Mouse (Mus musculus) neural tube, embryonic 14.5 days (tissue): ENCODE data around the gene Gm29564. TPM values are rescaled to one million over a fixed set of nuclear protein-coding genes. Genes with fewer than 3 reads are reported as not detected.
"Not testable (repeated sequence)": the region's sequence is repeated elsewhere in the genome, so short reads cannot be mapped to it uniquely, and the experiment has no call there.

Source experiments
- ATAC-seq: fragments of 200-750 bp; cut with Nextera tagmentation; 2 replicates; pipeline ENCODE4 v1.8.0; 2017; ENCODE audit warnings: low read depth, mild to moderate bottlenecking, moderate TSS enrichment, moderate library complexity
- H3K27ac ChIP-seq: fragments of 300-500 bp; sonication (generic); 2 replicates; pipeline ENCODE4 v1.5.1; 2014; ENCODE audit warnings: low read depth, mild to moderate bottlenecking, control low read depth, low read length, moderate library complexity, mixed read lengths
- H3K27me3 ChIP-seq: fragments of 300-500 bp; sonication (generic); 2 replicates; pipeline ENCODE4 v1.6.1; 2014; ENCODE audit warnings: low read length; ENCODE audit not compliant: control insufficient read depth, insufficient read depth
- H3K36me3 ChIP-seq: fragments of 300-500 bp; sonication (generic); 2 replicates; pipeline ENCODE4 v1.6.1; 2014; ENCODE audit warnings: low read length, mixed read lengths; ENCODE audit not compliant: control insufficient read depth, insufficient read depth
- H3K4me1 ChIP-seq: fragments of 300-500 bp; sonication (generic); 2 replicates; pipeline ENCODE4 v1.6.1; 2014; ENCODE audit warnings: low read length; ENCODE audit not compliant: control insufficient read depth, insufficient read depth
- H3K4me2 ChIP-seq: fragments of 300-500 bp; sonication (generic); 2 replicates; pipeline ENCODE4 v1.6.1; 2014; ENCODE audit warnings: mild to moderate bottlenecking, low read depth, low read length, control low read depth
- H3K4me3 ChIP-seq: fragments of 300-500 bp; sonication (generic); 2 replicates; pipeline ENCODE4 v1.5.1; 2014; ENCODE audit warnings: low read depth, low read length, control low read depth, mixed read lengths
- H3K9ac ChIP-seq: fragments of 300-500 bp; sonication (generic); replicated peaks from 2 replicates; pipeline ENCODE4 v1.6.1; 2014; ENCODE audit warnings: low read depth, mild to moderate bottlenecking, control low read depth, low read length, mixed read lengths
- H3K9me3 ChIP-seq: fragments of 300-500 bp; sonication (generic); 2 replicates; pipeline ENCODE4 v1.6.1; 2016; ENCODE audit warnings: low read length; ENCODE audit not compliant: control insufficient read depth
- WGBS: fragments of 180-500 bp; shearing (Covaris S2); extraction: QIAGEN DNeasy Blood & Tissue Kit; methylation state at CpG from one replicate; pipeline ENCODE4 v1.1.7; 2014; 5-methylcytosine and 5-hydroxymethylcytosine counted together
- polyA plus RNA-seq: library from polyadenylated mRNA; unstranded; fragments of >200 nt; fragmentation: Nextera tagmentation; extraction: Ambion mirVana; gene quantifications from 2 replicates; pipeline ENCODE4 v1.2.1, GENCODE M21; 2014

The Gm29564 gene
- polyA plus RNA-seq, result not detected in 2 replicates

- not testable (repeated sequence) for H3K27me3 ChIP-seq, H3K4me1 ChIP-seq, H3K4me3 ChIP-seq, H3K36me3 ChIP-seq, H3K27ac ChIP-seq, ATAC-seq, H3K4me2 ChIP-seq, H3K9ac ChIP-seq, H3K9me3 ChIP-seq
- WGBS, result no CpG with 5 or more reads among the region's 6 CpGs
Observed at GRCm38 (mm10) chrY:78212693-78213092, at the start of gene Gm29564. Gene Gm29564 (plus strand): TSS chrY:78212993.

Other genes with a start within 250 kb of the Gm29564 start
- gene Gm20867, start 249.8 kb upstream of the Gm29564 start, polyA plus RNA-seq, result not detected in 2 replicates